Mouse (Mus musculus): ENCODE data around the gene Prss32.
A peak's percentile ranks its signal among the peaks of the same experiment; 100 is the strongest.
"Not testable (repeated sequence)": the region's sequence is repeated elsewhere in the genome, so short reads cannot be mapped to it uniquely, and the experiment has no call there.

Prss32 gene

GRCm38 (mm10) chr17:23841145-23841544, 2.5 kb upstream of the Prss32 start:
- DNase-seq (ENCODE audit: low read depth, low spot score), result peak; percentile 52

DNA sequence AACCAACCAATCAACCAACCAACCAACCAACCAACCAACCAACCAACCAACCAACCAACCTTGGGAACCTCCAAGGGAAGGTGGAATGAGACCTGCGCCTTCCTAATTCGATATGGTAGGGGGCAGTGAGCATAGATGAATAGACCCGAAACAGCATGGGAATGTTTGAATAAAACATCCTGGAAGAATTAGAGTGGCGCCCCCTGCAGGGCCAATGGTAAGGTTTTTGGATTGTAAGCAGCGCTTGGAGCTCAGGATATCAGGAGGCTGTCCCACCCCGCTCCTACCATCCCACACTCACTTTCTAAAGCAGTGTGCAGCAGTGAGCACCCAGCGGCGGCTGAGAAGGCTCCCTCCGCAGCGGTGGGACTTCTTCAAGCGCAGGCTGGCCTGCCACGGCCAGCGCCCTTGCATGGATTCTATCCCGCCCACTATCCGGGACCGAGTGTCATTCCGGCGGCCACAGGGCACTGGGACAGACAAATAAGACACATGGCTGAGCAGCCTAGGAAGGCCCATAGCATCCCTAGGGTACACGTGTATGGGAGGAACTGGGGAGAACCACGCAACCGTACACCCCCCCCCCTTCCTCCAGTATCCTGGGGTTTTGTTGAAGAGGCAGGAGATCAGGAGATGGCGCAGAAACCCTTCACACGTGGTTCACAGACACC, 379 bp upstream of the Prss32 start:
- DNase-seq (ENCODE audit: low read depth, low spot score), result no peak

DNA sequence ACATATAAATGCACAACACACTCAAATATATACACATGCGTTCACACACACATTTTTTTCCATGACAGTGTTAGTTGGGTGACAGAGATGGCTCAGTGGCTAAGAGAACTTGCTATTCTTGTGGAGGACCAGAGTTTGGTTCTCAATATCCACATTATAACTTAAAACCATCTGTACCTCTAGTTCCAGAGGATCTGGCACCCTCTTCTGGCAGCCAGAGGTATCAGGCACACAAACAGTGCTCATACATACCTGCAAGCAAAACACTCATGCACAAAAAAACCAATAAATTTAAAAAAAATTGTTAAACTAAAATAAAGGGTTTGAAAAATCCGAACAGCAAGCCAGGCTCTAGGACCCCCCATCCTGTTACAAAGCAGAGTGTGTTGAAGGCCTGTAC, 6.4 kb downstream of the Prss32 start:
- no peak for DNase-seq (ENCODE audit: low read depth, low spot score)

GRCm38 (mm10) chr17:23850853-23851749, 7.4 kb downstream of the Prss32 start:
- DNase-seq (ENCODE audit: low read depth, low spot score), result peak; percentile 53

- no peak for DNase-seq (ENCODE audit: low read depth, low spot score)
Observed at GRCm38 (mm10) chr17:23853292-23853691, 9.6 kb downstream of the Prss32 start.

GRCm38 (mm10) chr17:23854229-23854765, 10.6 kb downstream of the Prss32 start:
- DNase-seq (ENCODE audit: low read depth, low spot score), result no peak

DNA sequence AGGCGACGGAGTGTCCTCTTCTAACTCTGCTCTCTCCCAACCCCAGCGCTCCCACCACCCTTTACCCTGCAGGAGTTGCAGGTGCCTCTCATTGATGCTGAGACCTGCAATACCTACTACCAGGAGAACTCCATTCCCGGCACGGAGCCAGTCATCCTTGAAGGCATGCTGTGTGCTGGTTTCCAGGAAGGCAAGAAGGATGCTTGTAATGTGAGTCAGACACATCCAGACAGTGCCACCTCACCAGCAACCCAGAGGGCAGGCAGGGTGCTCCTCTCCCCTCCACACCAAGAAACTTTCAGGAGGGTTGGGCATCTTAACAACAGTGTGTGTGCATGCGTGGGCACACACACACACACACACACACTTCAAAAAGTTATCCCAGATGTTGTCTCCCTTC, 13.5 kb downstream of the Prss32 start:
- no peak for DNase-seq (ENCODE audit: low read depth, low spot score)

DNA sequence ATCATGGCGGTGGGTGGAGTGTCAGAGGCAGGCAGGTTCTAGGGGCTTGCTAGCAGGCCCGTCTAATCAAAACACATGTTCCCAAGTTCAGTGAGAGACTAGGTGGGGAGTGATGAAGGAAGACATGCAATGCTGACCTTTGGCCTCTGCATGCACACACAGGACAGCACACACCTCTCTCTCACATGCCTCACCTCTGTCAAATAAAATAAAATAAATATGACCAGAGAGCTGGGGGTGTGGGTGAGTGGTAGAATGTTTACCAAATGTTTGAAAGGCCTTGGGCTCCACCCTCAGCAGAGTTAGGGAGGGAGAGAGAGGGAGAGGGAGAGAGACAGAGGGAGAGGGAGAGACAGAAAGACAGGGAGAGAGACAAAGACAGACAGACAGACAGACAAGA, 14.3 kb downstream of the Prss32 start:
- DNase-seq (ENCODE audit: low read depth, low spot score), result no peak

- DNase-seq (ENCODE audit: low read depth, low spot score), result no peak
Observed at GRCm38 (mm10) chr17:23862926-23863325, 19.3 kb downstream of the Prss32 start.

- DNase-seq (ENCODE audit: low read depth, low spot score), result no peak
Observed at GRCm38 (mm10) chr17:23867756-23868155, 24.1 kb downstream of the Prss32 start, which contains the start of gene Prss21. Gene Prss21 (plus strand): TSS chr17:23868056.

DNA sequence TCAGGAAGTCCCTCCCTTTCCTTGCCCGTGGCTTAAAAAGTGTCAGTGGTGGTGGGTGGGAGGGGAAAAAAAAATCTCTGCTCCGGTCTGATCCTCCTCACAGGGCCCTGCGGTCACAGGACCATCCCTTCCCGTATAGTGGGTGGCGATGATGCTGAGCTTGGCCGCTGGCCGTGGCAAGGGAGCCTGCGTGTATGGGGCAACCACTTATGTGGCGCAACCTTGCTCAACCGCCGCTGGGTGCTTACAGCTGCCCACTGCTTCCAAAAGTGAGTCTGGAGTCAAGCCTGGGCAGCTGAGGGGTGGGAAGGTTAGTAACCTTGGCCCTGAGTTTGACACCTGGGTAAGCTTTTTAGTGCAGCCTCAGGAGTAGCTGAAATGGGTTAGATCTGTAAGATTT, 24.9 kb downstream of the Prss32 start:
- no peak for DNase-seq (ENCODE audit: low read depth, low spot score)

DNA sequence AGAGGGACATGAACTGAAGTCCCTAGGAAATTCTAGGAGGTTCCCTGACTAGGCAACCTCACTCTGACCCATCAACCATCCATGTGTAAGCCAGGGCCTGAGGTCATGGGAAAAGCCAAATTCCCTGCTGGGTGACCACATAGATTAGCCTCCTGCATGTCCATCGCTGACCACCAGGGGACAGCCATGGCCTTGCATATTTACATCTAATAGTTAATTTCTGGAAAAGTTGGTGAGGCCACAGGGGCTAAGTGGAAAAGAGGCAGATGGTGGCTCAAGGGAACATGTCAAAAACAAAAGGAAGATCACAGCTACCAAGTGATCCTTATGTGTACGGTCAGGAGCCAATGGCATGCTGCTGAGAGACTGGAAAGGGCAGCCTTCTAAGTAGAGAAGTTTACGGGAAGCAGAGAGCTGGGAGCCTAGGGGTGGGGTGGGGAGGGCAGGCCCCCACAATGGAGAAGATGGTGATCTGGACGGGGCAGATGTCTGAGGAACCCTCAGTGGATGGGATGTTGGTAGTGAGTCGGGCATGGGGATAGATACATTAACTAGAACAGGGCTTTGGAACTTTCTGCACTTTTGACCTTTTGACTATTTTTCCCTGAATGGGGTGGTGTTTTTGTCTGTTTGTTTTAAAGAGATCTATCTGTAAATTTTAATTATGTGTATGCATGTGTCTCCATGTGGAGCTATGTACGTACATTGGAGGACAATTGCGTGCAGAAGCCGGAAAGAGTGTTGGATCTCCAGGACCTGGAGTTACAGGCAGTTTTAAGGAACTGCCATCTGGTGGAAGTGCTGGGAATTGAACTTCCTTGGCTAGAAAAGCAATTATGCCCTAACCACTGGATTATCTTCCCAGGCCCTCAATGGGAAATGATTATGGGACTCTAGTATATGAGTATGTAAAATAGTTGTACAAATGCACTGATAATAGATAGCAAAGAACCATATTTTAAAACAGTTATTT, 30.5 kb downstream of the Prss32 start:
- DNase-seq (ENCODE audit: low read depth, low spot score), result no peak

- DNase-seq (ENCODE audit: low read depth, low spot score), result no peak
Observed at GRCm38 (mm10) chr17:23876741-23877140, 33.1 kb downstream of the Prss32 start.

DNA sequence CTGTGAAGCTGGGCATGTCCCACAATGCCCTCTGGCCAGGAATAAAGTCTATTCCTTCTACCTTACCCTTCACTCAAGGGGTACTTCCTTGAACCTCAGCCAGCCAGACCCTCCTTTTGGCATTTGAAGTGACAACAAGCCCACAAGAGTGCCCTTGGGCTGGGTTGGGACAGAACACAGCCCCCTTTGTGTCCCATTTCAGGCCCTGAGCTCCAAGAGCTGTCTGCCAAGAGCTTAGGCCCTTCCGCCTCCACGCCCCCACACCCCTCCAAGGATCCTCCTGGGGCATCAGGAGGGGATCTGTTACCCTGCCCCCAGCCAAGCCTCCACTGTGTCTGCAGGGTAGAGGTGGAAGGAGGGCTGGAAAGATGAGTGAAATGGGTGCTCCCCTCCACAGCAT, 33.5 kb downstream of the Prss32 start:
- DNase-seq (ENCODE audit: low read depth, low spot score), result no peak

DNA sequence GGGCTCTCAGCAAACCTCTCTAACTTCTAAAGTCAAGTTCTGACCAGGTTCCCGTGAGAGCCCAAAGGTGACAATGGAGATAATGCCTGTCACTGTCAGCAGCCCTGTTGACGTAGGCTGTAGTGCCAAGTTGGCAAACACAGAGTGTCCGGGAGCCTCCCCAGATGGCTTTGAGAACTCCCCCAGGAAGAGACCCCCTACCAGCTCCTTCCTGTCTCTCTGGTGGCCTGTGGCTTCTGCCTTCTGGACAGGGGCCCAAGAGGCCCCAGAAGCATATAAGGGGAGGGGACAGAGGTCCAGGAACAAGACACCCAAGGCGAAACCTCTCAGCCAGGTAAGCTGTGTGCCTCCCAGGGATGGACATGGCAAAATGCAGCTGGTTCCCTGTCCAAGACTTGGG, 36.9 kb downstream of the Prss32 start, which contains the start of the genes Dcpp1 and Dcpp2:
Gene Dcpp1 (plus strand): TSS at position 301 of the 400 bp plus-strand sequence.
Gene Dcpp2 (plus strand): TSS at position 305 of the 400 bp plus-strand sequence.
- not testable (repeated sequence) for DNase-seq (ENCODE audit: low read depth, low spot score)

Data from embryo, embryonic 11.5 days (tissue).